Mouse (Mus musculus): ENCODE data around the gene Mipep.
A peak's percentile ranks its signal among the peaks of the same experiment; 100 is the strongest.

The Mipep gene

DNA sequence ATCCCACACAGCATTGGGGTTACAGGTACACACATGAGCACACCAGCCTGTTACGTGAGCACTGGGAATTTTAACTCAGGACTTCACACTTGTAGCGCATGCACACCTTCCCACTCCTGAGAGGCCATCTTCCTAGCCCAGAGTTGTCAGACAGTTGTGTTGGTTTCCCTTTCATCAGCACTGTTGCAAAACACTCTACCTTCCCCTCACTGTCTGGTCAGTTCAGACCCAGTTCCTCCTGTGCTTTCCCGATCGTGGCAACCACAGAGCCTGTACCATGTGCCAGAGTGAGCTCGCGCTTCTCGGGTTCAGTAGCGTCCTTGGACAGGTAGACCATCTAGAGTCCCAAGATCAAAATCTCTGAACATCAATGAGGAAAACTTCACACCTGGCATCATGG, 27.1 kb upstream of the Mipep start:
- DNase-seq (ENCODE audit: low spot score), result no peak

DNA sequence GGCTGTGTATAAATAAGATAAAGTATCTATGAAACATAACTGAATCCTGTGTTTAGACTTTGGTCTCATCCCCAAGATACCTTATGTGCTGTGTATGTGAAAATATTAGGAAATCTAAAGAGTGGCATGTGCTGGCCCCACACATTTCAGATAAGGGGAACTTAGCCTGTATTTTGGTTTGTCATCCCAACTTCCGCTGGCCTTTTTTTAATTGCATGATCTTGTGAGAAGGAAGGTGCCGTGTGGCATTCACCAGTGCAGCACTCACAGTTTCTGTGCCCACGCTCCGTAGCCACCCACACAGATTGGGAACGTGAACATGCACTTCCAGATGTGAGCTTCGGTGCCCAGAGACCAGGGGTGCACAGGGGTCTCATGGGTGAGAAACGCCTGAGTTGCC, 26.7 kb upstream of the Mipep start:
- no peak for DNase-seq (ENCODE audit: low spot score)

- no peak for DNase-seq (ENCODE audit: low spot score)
Measured at GRCm38 (mm10) chr14:60759097-60759496, 25.3 kb upstream of the Mipep start.

DNA sequence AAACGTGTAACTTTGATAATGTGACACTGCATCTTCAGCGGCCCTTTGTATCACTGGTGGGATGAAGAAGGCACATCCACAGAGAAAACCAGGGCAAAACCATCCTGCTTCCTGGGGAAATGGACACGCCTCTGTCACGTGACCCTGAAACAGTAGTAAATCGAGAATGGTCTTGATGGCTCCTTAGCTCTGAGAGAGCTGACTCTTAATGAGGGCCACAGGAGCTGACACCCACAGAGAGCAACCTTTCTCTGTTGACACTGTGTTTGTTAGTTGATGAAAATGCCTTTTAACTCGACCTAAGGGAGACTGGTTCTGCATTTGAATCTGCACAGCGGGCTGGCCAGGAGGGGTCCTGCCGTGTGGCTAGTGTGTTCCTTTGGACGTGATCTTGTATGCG, 22.6 kb upstream of the Mipep start:
- no peak for DNase-seq (ENCODE audit: low spot score)

DNA sequence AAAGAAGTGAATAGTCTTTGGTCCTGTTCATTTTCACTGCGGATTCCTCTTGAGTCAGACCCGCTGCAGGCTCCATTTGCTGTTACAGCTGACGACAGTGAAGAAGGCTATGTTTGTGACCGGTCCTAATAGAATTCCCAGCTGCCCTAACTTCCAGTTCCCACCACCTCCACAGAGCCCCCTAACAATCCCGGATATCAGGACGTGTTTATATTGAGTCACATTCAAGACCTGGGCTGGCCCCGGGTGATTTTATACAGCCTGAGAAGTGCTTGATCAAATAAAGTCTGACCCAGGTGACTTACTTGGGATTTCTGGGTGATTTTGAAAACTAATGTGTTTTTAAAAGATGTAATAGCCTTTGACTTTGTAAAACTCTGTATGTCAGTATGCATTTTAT, 21.6 kb upstream of the Mipep start:
- no peak for DNase-seq (ENCODE audit: low spot score)

- no peak for DNase-seq (ENCODE audit: low spot score)
Measured at GRCm38 (mm10) chr14:60763746-60764145, 20.6 kb upstream of the Mipep start.

DNA sequence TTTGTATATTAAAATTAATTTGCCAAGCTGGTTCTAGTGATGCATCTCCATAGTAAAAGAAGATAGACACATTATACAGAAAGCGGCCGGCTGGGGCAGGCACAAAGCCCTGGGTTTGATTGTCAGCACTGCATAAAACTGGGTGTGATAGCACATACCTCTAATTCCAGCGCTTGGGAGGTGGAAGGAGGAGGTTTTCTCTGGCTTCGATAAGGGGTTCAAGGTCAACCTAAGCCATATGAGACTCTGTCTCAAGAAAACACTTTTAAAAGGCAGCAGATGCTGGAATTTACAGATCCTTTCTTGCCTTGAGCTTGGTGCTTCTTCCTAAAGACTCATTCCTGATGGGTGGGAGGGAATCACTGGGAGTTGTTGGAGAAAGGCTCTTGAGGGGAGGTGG, 19.8 kb upstream of the Mipep start:
- no peak for DNase-seq (ENCODE audit: low spot score)

- no peak for DNase-seq (ENCODE audit: low spot score)
Measured at GRCm38 (mm10) chr14:60765025-60765424, 19.3 kb upstream of the Mipep start.

- no peak for DNase-seq (ENCODE audit: low spot score)
Measured at GRCm38 (mm10) chr14:60767884-60768283, 16.5 kb upstream of the Mipep start, which contains the start of gene C1qtnf9. Gene C1qtnf9, plus strand, starts transcription at chr14:60768134.

GRCm38 (mm10) chr14:60769340-60769739, 15.0 kb upstream of the Mipep start:
- peak; percentile 54 for DNase-seq (ENCODE audit: low spot score)

DNA sequence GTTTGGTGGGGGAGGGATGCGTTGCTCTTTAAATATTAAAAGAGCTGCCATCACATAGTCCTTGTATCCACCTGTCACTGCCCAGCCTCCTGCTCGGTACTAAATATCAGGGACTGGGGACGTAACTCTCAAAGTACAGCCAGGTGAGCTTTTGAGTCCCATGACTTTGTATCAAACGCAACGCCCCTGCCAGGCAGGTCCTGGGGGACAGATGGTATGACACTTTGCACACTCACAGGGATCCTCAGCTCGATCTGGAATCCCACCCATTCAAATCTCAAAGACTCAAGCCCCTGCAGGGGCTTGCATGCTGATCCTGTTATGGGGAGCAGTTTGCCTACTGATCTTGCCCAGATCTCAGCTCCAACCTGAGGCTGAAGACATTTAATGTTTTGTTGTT, 13.8 kb upstream of the Mipep start:
- no peak for DNase-seq (ENCODE audit: low spot score)

GRCm38 (mm10) chr14:60771057-60771456, 13.3 kb upstream of the Mipep start:
- DNase-seq (ENCODE audit: low spot score), result peak; percentile 77

DNA sequence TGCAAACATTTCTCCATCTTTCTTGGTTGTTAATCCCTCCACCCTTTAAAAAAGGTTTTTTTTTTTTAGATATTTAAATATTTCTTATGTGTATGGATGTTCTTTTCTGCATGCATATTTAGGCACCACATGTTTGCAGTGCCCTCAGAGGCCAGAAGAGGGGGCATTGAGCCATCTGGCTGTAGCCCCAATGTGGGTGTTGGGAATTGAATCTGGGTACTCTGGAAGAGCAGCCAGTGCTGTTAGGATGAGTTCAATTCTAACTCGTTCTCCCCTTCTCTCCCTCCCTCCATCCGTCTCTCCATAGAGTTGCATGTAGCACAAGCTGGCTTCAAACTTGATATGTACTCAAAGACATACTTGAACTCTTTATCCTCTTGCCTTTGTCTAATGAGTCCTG, 10.9 kb upstream of the Mipep start:
- no peak for DNase-seq (ENCODE audit: low spot score)

DNA sequence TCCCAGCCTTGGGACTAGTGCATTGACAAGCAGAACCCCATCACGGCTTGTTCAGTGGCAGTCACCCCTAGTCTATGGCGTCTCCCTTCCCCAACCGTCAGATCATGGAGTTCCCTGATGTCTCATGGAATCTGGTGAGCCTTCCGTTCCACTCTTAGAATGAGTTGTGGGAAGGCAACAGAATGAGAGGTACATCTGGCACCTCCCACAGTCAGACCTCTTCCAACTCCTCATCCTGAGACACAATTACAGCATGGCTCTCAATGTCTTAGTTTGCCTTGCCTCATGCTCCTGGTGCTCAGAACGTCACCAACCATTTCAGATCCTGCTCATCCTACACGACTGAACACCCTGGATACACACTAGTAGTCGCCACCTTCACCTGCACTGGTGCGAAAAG, 7.9 kb upstream of the Mipep start:
- DNase-seq (ENCODE audit: low spot score), result no peak

GRCm38 (mm10) chr14:60777485-60777919, 6.9 kb upstream of the Mipep start:
- no peak for DNase-seq (ENCODE audit: low spot score)

- no peak for DNase-seq (ENCODE audit: low spot score)
Measured at GRCm38 (mm10) chr14:60779198-60779597, 5.2 kb upstream of the Mipep start.

- DNase-seq (ENCODE audit: low spot score), result no peak
Measured at GRCm38 (mm10) chr14:60782121-60782656, 2.2 kb upstream of the Mipep start.

DNA sequence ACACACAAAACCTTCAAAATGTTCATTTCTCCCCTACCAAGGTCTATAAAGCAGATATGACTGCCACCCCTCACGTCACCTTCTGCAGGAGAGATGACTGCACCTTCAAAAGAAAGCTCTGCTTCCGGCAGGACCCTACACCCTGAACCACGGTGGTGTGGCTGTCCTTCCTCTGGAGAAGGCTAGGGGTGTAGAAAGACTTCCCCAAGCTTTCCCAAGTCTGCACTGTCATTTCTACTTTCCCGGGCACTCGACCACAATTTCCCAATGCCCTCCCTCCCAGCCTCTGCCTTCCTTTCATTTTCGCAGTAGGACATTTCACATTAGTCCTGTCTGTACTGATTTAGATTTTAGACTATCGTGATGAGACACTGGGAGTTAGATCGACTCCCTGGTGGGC, 1.2 kb upstream of the Mipep start:
- no peak for DNase-seq (ENCODE audit: low spot score)

DNA sequence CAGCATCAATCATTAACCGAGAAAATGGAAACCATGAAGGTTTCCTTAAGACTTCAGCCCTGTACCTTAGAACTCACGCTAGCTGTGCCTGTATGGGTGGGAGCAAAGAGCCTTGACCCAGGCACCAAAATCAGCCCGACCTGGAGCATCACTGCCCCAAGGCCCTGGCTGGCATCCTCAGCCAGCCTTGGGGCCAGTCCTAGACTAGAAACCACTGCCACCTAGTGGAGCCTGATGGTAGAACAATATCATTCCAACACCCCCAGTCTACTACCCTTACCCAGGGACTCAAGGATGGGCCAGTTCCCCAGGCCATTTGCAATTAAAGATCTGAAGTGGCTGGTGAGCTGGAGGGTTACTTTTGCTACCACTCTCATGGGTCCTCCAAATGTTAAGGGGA, 5.7 kb downstream of the Mipep start:
- peak; percentile 73 for DNase-seq (ENCODE audit: low spot score)

DNA sequence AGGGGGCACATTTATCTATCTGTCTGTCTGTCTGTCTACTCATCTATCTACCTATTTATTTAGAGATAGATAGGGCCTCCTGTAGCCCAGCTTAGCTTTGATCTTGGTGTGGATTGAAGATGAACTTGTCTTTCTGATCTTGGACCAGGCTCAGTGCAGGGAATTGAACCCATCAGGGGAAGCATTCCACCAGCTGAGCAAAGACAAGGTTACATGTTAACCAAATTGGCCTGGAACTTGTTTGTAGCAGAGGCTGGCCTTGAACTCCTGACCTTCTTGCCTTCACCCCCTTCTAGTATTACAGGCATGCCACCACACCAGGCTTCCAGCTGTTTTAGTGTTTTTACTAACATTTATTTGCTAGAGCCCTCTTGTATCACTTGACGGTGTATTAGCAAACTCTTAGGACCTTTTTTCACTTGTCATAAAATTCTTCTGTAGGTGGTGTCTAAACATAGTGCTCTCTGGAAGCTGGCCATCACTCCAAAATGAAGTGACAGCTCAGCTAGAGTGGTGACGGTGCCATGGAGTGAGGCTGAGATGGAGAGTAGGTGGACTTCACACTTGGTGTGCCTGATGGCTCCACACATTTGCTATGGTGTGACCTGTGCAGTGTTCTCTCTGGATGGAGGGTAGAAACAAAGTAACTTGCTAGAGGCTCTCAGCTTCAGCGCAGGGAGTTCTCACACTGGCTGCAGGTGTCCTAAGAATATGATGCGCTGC, 12.4 kb downstream of the Mipep start:
- DNase-seq (ENCODE audit: low spot score), result no peak

DNA sequence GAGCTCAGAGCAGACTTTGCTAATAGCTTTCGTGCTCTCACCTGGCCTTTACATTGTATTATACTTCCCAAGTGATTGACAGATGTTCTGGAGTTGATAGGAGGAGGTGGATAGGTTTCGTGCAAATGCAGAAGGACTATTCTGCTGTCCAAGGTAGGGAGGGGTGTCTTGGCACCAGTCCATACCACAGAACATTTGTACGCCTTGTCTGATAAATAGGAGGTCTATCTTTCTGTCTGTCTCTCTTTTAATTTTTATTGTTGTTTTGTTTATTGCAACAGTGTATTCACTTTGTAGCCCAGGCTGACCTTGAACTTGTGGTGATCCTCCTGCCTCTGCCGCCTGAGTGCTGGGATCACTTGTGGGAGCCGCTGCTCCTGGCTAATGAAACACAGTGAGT, 13.2 kb downstream of the Mipep start:
- DNase-seq (ENCODE audit: low spot score), result no peak

- DNase-seq (ENCODE audit: low spot score), result no peak
Measured at GRCm38 (mm10) chr14:60798721-60799120, 14.3 kb downstream of the Mipep start.

GRCm38 (mm10) chr14:60799762-60800728, 15.7 kb downstream of the Mipep start:
- peak; percentile 74 for DNase-seq (ENCODE audit: low spot score)
